Mouse (Mus musculus): Measurements from ENCODE around the gene Nedd8. TPM values are rescaled to one million over a fixed set of nuclear protein-coding genes. Genes with fewer than 3 reads are reported as not detected.

The Nedd8 gene
- 438 and 468 TPM in 2 replicates for polyA plus RNA-seq (2012; rRNA removed)

DNA sequence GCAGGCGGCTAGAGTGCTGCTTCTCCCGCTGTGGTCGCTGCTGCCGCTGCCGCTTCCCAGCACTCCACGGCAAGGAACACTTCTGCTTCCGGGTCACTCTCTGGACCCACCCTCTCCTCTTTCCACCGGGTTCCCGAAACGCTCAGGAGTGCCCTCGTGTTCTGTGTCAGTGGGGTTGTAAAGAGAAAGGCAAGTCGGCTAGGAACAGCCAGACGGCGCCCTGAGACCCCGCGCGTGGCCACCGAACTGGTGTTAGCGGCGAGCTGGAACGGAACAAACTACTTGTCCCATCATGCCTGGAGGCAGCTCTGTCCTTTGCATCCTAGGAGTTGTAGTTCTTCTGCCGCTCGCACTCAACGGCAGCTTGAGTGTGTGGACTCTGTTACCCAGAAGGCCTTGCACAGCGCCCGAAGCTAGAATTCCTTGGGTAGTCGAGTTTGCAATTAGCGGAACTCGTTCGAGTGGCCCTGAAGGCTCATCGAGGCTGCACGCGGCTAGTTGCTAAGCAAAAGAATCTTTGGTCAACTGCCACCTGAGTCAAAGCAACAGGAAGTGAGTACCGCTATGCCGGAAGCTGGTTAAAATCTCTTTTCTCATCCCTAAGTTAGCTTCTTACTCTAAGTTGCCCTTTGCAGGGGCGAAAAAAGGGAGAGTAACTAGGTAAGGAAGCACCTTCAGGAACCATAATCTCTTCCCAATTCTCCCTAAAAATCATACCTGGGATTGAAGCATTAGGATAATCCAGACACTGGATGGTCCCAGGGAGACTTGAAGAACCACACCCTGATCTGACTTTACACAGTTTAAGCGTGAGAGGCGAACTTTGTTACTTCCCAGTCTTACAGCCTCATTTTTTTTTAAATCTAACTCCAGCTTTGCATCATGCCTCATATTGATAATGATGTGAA, at the start of gene Nedd8, which contains the start of gene Gmpr2:
TSS of gene Nedd8 (minus strand) at position 292 of the 908 bp plus-strand sequence.
TSS of gene Gmpr2 (plus strand) at position 109 of the 908 bp plus-strand sequence.

DNA sequence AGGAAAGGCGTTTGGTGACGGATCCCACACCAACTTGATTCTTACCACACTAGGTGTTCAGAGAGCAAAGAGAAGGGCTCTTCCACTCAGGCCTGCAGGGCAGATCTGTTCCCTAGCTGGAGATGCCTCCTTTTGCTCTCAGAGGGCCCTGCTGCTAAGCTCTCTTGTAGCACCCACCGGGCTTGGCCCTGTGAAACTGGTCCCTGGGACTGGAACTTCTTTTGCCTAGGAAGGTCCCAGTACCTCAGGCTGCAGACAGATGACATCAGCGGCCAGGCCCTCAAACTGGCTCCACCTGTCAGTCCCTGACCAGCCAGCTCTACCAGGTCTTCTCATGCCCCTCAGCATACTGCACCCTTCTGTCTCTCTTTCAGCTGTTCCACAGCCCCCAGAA, 41.8 kb upstream of the Nedd8 start, which contains the start of gene Tgm1:
TSS of gene Tgm1 (minus strand) at position 198 of the 394 bp plus-strand sequence.

DNA sequence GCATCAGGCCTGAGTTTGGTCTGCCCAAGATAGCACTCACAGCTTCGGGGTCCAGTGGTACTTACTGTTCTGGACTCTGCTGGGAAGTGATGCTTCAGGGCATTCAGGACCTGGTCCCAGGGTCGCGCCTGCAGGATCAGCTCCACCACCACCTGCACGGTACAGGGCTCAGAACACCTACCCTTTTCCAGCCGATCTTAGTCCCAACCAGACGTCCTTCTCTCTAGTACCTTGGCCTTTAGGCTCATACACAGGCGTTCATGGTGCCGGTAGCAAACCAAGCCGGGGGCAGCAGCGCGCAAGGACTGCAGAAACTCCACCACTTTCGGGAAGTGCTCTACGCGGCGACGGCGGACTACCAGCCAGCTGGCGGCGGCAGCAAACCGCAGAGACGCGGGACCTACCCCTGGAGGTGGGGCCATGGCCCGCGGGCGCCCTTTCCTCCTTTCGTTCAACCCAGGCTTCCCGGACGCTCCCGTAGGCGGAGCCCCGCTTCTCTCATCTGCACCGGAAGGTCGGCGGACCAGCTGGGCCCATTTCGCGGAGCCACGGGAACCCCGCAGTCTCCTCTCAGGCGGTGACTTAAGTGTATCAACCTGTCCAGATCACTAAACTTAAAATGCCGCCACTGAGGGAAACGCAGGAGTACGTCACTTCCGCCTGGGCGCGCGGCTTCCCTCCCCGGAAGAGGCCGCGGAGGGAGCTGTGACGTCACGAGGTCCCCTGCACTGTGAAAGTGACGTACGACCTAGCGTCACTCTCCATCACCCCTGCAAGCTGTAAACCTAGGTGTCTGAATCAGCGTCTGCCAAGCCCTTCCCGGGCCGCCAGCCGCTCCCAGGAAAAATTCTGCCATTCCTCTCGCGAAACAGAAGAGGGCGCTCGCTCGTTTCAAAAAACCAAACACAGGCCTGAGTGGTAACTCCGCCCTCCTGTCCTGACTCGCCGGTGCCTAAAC, 9.5 kb upstream of the Nedd8 start, which contains the start of gene Tinf2:
TSS of gene Tinf2 (minus strand) at position 661 of the 958 bp plus-strand sequence.

DNA sequence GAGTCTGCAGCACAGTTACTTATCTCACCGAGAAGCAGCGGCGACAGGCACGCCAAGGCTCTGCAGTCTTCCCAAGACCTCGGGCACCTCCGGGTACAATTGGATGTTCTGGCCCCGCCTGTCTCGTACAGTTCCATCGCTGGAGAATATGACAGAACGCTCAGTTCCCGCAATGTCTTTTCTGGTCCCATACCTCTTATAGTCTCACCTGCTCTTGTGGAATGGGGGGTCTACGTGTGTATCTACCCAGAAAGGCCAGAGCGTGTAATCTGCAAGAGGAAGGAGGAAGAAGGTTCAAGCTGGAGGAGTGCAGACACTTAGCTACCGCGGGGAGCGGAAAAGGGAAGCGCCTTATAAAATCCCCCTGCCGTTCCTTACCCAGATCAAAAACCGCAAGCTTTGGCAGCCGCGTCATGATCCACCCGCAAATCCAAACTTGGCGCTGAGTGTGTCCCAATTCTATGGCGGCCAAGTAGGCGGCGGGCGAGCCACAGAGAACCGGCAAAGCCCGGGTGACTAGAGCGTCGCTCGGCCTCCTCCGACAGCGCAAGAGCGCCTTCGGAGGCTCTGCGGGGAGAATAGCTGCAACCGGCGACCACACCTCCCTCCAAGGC, 11.9 kb downstream of the Nedd8 start, which contains the start of gene Mdp1:
TSS of gene Mdp1 (minus strand) at position 549 of the 614 bp plus-strand sequence.

DNA sequence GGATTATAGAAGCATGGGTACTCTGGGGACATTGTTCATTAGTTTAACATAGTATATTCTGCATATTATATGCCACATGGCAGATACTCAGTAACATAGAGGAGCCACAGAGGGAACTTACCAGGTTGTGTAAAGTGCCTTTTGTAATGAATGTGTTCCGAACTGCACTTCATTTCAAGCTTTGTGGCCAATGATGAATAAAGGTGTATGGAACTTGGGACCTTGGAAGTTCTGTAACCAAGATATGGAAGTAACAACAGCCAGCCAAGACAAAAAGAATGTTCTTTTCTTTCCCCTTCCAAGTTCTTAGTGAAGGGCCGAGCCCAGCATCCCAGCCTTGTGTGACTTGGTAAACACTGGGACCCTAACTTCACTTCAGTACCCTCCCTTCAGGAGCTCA, 22.0 kb downstream of the Nedd8 start, which contains the start of gene Tssk4:
TSS of gene Tssk4 (plus strand) at position 301 of the 400 bp plus-strand sequence.

DNA sequence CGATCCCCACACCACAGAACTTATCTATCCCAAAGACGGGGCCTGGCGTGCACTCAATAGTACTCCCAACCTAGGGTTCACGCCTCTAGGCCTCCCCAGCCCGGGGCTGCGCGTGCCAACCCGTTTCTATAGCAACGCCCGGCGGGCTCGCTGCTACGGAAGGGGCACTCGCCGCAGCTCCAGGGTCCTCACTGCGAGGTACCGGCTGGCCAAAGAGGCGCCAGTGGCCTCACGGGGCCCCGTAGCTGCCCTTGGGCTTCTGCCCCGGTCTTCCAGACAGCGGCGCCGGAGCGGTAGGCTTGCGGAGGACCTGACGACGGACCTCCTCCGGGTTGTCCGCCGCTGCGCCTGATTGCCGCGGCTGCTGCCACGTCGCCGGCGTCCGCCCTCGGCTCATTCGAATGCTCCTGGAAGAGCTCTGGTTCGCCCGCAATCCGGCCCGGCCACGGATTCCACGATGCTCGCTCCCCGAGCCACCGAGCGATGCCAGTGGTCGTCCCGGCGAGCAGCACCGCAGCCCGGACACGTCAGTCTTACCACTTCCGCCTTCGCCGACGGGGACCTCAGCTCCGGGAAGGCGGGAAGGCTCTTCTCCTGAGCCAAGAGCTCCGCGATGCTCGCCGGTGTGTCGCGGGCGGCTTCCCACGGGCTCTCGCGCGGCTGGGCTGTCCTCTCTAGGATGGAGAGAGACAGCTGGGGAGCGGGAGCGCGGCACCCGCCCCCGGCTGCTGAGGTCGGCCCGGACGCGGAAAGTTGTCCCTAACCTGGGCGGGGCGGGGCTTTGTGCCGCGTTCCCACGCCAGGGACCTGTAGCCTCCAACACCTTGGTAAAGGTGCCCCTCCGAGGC, 28.6 kb downstream of the Nedd8 start, which contains the start of gene Tm9sf1:
TSS of gene Tm9sf1 (minus strand) at position 747 of the 848 bp plus-strand sequence.

DNA sequence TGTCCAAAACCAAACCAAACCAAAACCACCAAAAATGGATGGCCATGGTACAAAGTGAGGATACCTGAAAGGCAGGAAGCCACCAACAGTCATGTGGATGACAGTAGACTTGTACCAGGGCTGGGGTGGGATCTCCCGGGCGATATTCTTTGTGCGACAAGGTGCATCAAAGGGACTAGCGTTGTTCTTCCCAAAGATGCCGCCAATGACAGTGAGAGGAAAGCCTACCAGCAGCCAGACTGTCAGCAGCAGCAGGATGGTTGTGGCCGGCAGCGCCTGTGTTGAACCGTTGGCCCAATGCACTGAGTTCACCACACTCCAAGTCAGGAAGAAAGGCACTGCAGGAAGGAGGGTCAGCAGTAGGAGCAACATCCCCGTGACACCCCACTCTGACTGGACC, 34.1 kb downstream of the Nedd8 start, which contains the start of gene Gm49378:
TSS of gene Gm49378 (minus strand) at position 101 of the 400 bp plus-strand sequence.

DNA sequence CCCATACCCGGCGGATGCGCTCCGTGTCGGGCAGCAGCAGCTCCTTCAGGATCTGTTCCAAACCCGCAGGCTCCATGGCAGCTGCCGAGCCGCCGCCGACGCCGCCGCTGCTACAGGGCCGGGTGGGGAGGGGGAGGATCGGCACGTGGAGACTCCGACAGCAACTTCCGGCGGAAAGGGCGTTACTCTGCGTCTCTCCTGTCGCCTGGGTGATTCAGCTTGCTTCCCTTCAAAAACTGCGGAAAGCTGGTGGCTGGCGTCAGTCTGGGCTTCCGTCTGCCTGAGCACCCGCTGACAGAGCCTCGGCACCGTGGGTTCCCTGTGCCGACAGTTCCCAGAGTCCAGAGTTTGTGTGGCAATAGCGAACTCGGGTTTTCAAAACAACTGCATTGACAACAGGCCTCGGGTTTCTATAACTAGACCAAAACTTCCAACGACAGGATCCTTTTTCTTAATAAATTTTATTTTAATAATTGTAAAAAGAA, 36.4 kb downstream of the Nedd8 start, which contains the start of gene Ipo4:
TSS of gene Ipo4 (minus strand) at position 435 of the 485 bp plus-strand sequence.

DNA sequence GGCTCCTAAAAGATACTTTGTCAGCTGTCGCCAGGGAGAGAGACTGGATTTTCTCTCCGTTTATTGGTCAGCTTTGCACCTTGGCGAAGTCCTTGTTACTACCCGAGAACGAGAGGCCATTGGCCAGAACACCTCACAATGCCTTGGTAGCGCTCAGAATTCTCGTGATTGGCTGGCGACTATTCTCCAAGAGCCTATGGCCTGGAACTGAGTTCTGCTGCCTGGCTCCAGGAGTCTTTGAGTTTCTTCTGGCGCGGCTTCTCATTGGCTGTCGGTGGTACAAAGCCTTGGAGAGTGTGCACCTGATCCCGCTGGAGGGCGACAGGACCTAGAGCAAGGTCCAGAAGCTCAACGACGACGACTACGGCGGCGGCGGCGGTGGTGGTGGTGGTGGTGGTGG, 54.1 kb downstream of the Nedd8 start, which contains the start of gene Rec8:
TSS of gene Rec8 (plus strand) at position 216 of the 400 bp plus-strand sequence.

Other genes starting within 250 kb of the Nedd8 start
- 48.2 and 49.4 TPM in 2 replicates for gene Dhrs4, start 193.4 kb downstream of the Nedd8 start, polyA plus RNA-seq (2012; rRNA removed)
- 55.6 and 61.7 TPM in 2 replicates for gene Carmil3, start 181.5 kb downstream of the Nedd8 start, polyA plus RNA-seq (2012; rRNA removed)
- gene Cpne6, start 161.7 kb downstream of the Nedd8 start, polyA plus RNA-seq (2012; rRNA removed): 0.79 and 1.2 TPM in 2 replicates
- gene Nrl, start 147.1 kb downstream of the Nedd8 start, polyA plus RNA-seq (2012; rRNA removed): 0.09 and 0.11 TPM in 2 replicates
- gene Pck2, start 131.9 kb downstream of the Nedd8 start, polyA plus RNA-seq (2012; rRNA removed): 17.8 and 25.7 TPM in 2 replicates
- gene Dcaf11, start 112.1 kb downstream of the Nedd8 start, polyA plus RNA-seq (2012; rRNA removed): 63.0 and 75.5 TPM in 2 replicates
- 0.18 and 0.30 TPM in 2 replicates for gene A730061H03Rik, start 111.7 kb downstream of the Nedd8 start, polyA plus RNA-seq (2012; rRNA removed)
- gene Fitm1, start 96.5 kb downstream of the Nedd8 start, polyA plus RNA-seq (2012; rRNA removed): 1.3 and 8.1 TPM in 2 replicates
- gene Psme1, start 94.0 kb downstream of the Nedd8 start, polyA plus RNA-seq (2012; rRNA removed): 75.5 and 136 TPM in 2 replicates
- 7.7 TPM in 2 replicates for gene Emc9, start 86.8 kb downstream of the Nedd8 start, polyA plus RNA-seq (2012; rRNA removed)
- 72.7 and 98.9 TPM in 2 replicates for gene Psme2, start 81.0 kb downstream of the Nedd8 start, polyA plus RNA-seq (2012; rRNA removed)
- 22.3 and 22.4 TPM in 2 replicates for gene Rnf31, start 80.4 kb downstream of the Nedd8 start, polyA plus RNA-seq (2012; rRNA removed)
- 19.0 and 20.1 TPM in 2 replicates for gene Irf9, start 68.6 kb downstream of the Nedd8 start, polyA plus RNA-seq (2012; rRNA removed)
- gene Rec8, start 54.1 kb downstream of the Nedd8 start, polyA plus RNA-seq (2012; rRNA removed): 17.0 and 19.2 TPM in 2 replicates
- 119 and 120 TPM in 2 replicates for gene Ipo4, start 36.2 kb downstream of the Nedd8 start, polyA plus RNA-seq (2012; rRNA removed)
- gene Gm49378, start 34.2 kb downstream of the Nedd8 start, polyA plus RNA-seq (2012; rRNA removed): 3.4 and 4.1 TPM in 2 replicates
- gene Tm9sf1, start 28.3 kb downstream of the Nedd8 start, polyA plus RNA-seq (2012; rRNA removed): 52.0 and 59.3 TPM in 2 replicates
- 2.4 TPM in 2 replicates for gene Tssk4, start 21.9 kb downstream of the Nedd8 start, polyA plus RNA-seq (2012; rRNA removed)
- gene Mdp1, start 11.6 kb downstream of the Nedd8 start, polyA plus RNA-seq (2012; rRNA removed): 54.9 and 66.5 TPM in 2 replicates
- gene Gmpr2, start 183 bp downstream of the Nedd8 start, polyA plus RNA-seq (2012; rRNA removed): 40.5 and 45.5 TPM in 2 replicates
- gene Tinf2, start 9.7 kb upstream of the Nedd8 start, polyA plus RNA-seq (2012; rRNA removed): 48.1 and 69.4 TPM in 2 replicates
- gene Tgm1, start 41.8 kb upstream of the Nedd8 start, polyA plus RNA-seq (2012; rRNA removed): 0.82 and 0.91 TPM in 2 replicates
- 27.0 and 29.8 TPM in 2 replicates for gene Rabggta, start 50.1 kb upstream of the Nedd8 start, polyA plus RNA-seq (2012; rRNA removed)
- gene Dhrs1, start 73.6 kb upstream of the Nedd8 start, polyA plus RNA-seq (2012; rRNA removed): 64.8 and 70.9 TPM in 2 replicates
- gene Nop9, start 73.6 kb upstream of the Nedd8 start, polyA plus RNA-seq (2012; rRNA removed): 24.1 and 26.2 TPM in 2 replicates
- 1.9 and 2.2 TPM in 2 replicates for gene Cideb, start 86.3 kb upstream of the Nedd8 start, polyA plus RNA-seq (2012; rRNA removed)
- gene Ltb4r2, start 89.3 kb upstream of the Nedd8 start, polyA plus RNA-seq (2012; rRNA removed): 0.31 and 0.32 TPM in 2 replicates
- 0.43 and 0.58 TPM in 2 replicates for gene Ltb4r1, start 93.8 kb upstream of the Nedd8 start, polyA plus RNA-seq (2012; rRNA removed)
- 3.7 and 15.6 TPM in 2 replicates for gene Adcy4, start 112.0 kb upstream of the Nedd8 start, polyA plus RNA-seq (2012; rRNA removed)
- gene Ripk3, start 116.7 kb upstream of the Nedd8 start, polyA plus RNA-seq (2012; rRNA removed): 7.1 and 18.8 TPM in 2 replicates
- gene Nfatc4, start 151.0 kb upstream of the Nedd8 start, polyA plus RNA-seq (2012; rRNA removed): 43.3 and 96.2 TPM in 2 replicates
- gene Nynrin, start 181.9 kb upstream of the Nedd8 start, polyA plus RNA-seq (2012; rRNA removed): 29.2 and 33.9 TPM in 2 replicates
- gene Cbln3, start 212.3 kb upstream of the Nedd8 start, polyA plus RNA-seq (2012; rRNA removed): 0.58 and 0.65 TPM in 2 replicates
- gene Khnyn, start 212.8 kb upstream of the Nedd8 start, polyA plus RNA-seq (2012; rRNA removed): 22.6 and 26.6 TPM in 2 replicates
- gene Sdr39u1, start 228.2 kb upstream of the Nedd8 start, polyA plus RNA-seq (2012; rRNA removed): 30.6 and 42.5 TPM in 2 replicates